Mouse (Mus musculus) gastrocnemius, adult 18-20 months (tissue): ENCODE measurements around the gene Cldn10. TPM values are rescaled to one million over a fixed set of nuclear protein-coding genes. Genes with fewer than 3 reads are reported as not detected.

Source experiments
- DNase-seq: peaks from one replicate; pipeline ENCODE4 v3.0.0; 2021; ENCODE audit warnings: low spot score
- total RNA-seq, 2 experiments: library from RNA; stranded (reverse); gene quantifications; 2 replicates each; pipeline ENCODE4 v1.2.3; 2021

The Cldn10 gene
- total RNA-seq, 2 experiments from 2014 or later = not detected

GRCm38 (mm10) chr14:118864905-118865304 is 77.2 kb downstream of the Cldn10 start:
- DNase-seq = no peak

DNA sequence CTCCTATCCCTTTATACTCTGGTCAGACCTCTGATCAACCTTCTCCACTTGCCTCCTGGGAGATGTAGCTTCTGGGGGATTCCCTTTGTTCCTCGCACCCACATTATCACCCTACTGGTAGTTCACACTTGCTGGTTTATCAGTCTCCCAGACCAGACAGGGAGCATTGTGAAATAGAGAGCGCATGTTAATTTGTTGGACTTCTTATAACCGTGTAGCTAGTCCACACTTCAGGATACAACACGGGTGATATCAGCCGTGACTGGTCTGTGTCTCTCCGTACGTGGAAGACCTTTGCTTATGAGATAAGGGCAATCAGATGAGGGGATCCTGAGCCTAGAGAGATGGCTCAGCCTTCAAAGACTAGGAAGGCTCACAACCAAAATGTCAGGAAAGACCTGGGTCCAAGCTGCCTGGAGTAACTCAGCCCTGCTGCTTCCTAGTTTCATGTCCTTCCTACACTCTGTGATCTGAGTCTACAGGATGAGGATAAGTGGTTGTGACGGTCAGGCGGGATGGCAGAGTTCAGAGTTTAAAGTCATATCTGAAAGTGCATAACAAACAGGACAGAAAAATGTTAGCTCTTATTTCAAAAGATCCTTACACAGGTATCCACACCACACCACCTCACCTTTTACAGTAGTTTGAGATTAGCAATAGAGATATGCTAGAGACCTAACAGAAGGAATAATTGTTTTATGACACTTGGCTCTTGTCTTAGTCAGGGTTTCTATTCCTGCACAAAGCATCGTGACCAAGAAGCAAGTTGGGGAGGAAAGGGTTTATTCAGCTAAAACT is 78.5 kb downstream of the Cldn10 start:
- no peak for DNase-seq

DNA sequence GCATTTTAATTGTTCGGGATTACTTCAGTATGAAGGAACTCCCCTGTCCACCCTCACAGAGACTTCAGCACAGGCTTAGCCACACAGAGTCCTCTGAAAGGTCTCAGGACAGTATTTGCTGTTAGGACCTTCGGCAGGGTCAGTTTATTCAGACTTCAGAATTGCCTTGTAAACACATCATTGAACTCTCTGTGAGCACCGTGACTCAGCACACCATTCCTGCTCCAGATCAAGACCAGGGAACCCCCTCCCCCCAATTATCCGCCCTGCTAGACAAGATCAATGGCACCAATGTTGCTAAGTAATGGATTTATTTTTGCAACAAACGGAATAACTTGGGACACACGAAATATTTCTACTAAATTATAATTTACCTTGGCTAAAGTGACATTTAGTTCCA is 79.7 kb downstream of the Cldn10 start:
- DNase-seq = no peak

GRCm38 (mm10) chr14:118868102-118868724 is 80.5 kb downstream of the Cldn10 start:
- no peak for DNase-seq

DNA sequence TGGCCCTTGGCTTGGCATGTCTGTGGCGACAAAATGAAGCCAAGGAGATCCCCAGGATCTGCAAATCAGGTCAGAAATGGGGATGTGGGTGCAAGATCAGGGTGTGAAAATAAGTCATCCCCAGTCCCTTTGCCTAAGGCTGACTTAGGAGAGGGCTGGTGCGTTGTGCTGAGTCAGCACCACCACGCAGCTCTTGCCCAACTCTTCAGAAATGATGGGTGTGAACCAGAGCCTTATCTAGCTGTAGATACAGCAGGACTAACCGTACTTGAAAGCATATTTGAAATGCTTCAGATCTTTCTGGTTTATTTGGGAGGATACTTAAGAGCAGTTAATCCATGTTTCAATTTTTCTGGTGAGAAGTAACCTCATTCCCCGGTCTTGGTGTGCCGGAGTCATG is 82.0 kb downstream of the Cldn10 start:
- no peak for DNase-seq

DNA sequence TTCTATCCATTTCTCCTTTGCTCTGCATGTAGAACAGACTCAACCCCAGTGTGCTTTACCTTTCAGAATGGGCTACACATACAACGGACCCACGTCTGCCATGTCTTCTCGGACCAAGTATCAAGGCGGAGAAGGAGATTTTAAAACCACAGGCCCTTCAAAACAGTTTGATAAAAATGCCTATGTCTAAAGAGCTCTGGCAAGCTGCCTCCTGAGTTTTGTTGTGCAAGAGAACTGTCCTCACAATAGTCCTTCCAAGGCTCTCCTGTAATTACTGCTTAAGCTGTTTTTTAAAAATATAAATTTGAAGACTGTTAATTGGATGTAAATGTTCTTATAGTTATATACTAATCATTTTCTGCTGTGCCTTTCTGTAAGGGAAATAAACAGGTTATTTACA is 86.4 kb downstream of the Cldn10 start:
- no peak for DNase-seq

- no peak for DNase-seq
Measured at GRCm38 (mm10) chr14:118874786-118875415, 87.2 kb downstream of the Cldn10 start.

- no peak for DNase-seq
Measured at GRCm38 (mm10) chr14:118878346-118878910, 90.7 kb downstream of the Cldn10 start.

- DNase-seq = no peak
Measured at GRCm38 (mm10) chr14:118880696-118881095, 93.0 kb downstream of the Cldn10 start.

DNA sequence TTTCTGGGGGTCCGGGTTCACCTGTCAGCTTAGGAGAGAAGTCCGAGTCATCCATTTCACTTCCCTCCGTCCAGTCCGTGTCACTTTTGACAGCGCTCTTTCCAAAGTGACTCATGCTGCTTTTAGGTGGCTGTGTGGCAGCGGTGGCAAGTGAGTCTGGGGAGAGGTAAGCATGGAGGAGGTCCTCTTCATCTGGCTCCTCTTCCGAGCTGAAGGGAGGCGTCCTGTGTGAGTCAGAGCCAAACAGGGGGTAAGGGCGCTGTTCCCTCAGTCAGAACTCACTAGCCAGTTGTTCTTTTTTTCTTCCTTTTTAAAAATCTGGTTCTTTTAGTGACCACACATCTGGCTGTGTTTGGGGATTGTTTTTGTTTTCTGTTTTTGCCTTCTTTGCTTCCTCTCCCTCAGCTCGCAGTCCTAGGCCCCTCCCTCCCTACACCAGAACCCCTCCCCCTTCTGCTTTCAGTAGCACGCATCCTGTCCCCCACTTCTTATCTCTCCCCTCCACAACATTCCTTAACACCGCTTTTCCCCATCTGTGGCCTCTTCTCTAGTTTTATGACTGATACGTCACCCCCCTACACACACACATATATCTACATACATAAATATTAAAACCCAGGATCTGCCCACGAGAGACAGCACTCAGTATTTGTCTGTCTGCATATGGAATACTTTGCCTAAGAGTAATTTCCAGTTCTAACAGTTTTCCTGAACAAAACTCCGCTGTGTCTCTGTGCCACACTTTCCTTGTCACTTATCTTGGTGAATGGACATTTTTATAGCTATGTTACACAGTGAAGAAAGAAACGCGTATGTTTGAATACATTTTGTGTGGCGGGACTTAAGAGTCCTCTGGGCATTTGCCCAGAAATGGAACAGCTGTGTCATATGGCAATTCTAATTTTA is 95.9 kb downstream of the Cldn10 start:
- DNase-seq = no peak

- no peak for DNase-seq
Measured at GRCm38 (mm10) chr14:118884250-118884556, 96.5 kb downstream of the Cldn10 start.

GRCm38 (mm10) chr14:118890101-118890500 is 102.4 kb downstream of the Cldn10 start:
- DNase-seq = no peak

DNA sequence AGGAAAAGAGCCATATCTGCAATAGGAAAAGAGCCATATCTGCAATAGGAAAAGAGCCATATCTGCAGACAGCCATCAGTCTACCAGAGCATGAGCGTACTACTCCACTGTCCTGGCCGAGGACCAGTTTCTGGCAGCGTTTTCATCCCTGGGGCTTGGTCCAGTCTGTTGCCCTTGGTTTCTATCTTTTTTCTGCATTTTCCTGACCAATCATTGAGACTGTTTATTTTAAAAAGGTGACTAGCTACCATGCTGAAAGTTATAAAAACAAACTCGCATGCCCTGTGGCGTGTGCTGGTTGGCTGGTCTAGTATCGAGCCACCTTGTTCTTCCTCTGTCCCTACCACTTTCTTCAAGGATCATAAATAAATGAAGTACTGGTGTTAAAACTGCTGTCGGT is 107.5 kb downstream of the Cldn10 start:
- DNase-seq = no peak

GRCm38 (mm10) chr14:118895655-118896054 is 107.9 kb downstream of the Cldn10 start:
- no peak for DNase-seq

DNA sequence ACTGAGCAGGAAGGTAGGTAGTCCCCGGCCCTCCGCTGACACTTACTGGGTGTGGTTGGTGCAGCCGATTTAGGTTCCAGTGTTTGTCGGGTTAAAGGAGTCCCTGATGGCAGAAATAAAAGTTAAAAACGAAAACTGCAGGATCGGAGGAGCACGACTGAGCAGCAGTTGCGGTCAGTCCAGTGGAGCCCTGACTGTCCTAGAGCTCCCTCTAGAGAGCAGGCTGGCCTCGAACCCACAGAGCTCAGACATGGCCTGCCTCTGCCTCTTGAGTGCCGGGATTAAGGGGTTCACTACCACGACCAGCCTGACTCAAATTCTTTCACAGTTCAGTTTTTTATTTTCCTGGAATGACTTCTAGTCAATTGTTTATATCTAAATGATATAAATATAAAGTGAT is 112.2 kb downstream of the Cldn10 start:
- DNase-seq = no peak

GRCm38 (mm10) chr14:118900911-118901310 is 113.2 kb downstream of the Cldn10 start:
- no peak for DNase-seq

DNA sequence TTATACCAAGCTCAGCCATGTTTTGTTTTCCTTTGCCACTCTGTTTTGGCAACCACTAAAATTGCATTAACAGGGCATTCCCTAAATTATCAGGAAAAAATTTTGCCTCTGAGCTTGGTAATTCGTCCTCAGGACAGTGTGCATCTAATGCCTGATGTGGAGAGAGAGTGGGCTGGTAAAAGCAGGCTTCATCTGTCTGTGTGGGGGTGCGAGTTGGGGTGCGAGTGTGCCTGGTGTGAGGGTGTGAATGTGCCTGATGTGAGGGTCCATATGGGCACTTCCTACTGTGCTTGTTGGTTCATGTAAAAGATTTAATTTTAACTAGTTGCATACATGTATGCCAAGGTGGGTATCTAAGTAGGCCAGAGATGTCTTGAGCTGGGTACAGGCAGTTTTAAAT is 115.7 kb downstream of the Cldn10 start:
- DNase-seq = no peak

- DNase-seq = no peak
Measured at GRCm38 (mm10) chr14:118903867-118904562, 116.3 kb downstream of the Cldn10 start.

DNA sequence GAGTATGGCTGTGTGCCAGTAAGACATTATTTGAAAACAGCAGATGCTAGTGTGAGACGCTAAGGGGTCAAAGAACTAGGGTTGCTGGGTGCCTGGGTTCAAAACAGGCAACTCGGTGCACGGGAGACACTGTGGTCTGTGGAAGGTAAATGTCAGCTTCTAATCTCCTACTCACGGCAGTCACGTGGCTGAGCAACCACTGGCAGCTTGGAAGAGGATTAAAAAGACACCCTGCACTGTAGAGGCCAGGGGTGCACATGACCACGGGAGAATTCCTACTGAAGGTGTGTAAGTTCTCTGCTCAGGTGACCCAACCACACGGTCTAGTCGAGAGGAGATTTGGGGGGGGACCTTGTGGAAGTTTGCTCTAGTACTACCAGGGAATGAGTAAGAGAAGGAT is 119.9 kb downstream of the Cldn10 start:
- DNase-seq = no peak

DNA sequence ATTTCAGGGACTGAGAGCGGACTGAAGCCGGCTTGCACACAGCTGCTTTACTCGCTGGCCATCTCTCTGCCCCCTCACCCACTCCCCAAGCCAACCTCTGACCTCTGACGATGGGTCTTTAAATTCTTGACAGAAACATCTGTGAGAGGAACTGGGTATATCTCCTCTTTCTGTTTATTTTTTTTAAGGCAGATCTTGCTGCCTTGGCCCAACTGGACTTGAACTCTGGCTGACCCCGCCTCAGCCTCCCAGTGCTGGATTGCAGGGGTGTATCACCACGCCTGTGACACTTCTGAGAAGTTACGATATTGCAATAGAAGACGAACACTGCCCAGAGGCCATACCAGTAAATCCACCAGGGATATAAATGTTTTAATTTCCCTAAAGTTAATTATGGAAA is 122.2 kb downstream of the Cldn10 start:
- DNase-seq = peak; percentile 57
